Mouse (Mus musculus) T-helper 17 cell (primary cell): ENCODE data around the gene Mapk8ip1.

Experiments
- in situ Hi-C, 2 experiments: fragments of 300-600 bp; cut with MboI, MseI; formaldehyde crosslinking; loops; 1 replicate in 1 of 2; 2 replicates in 1 of 2; pipeline ENCODE4 v1.15.1; 2025; ENCODE audit warnings: high pct_unique_total_duplicates in 2 of 2

Mapk8ip1 gene

GRCm38 (mm10) chr2:92391703-92392317 is 9.3 kb downstream of the Mapk8ip1 start:
- in situ Hi-C loops = no loop called here

GRCm38 (mm10) chr2:92391116-92391515 is 9.9 kb downstream of the Mapk8ip1 start:
- in situ Hi-C loops = no loop called here

- in situ Hi-C loops = no loop called here
These were observed 10.7 kb downstream of the Mapk8ip1 start for GRCm38 (mm10) chr2:92390206-92390930.

- in situ Hi-C loops = loop anchor here in 1 of 2 experiments (10.0 kb wide), 1 partner anchor 775 kb away; no protein-coding TSS in a partner anchor
These were observed 11.4 kb downstream of the Mapk8ip1 start for GRCm38 (mm10) chr2:92389645-92390044.

GRCm38 (mm10) chr2:92388891-92389641 is 12.0 kb downstream of the Mapk8ip1 start:
- in situ Hi-C loops = loop anchor here in 1 of 2 experiments (10.0 kb wide), 1 partner anchor 776 kb away; no protein-coding TSS in a partner anchor

- in situ Hi-C loops = loop anchor here in 1 of 2 experiments (10.0 kb wide), 1 partner anchor 777 kb away; no protein-coding TSS in a partner anchor
These were observed 13.0 kb downstream of the Mapk8ip1 start for GRCm38 (mm10) chr2:92388081-92388517.

- in situ Hi-C loops = loop anchor here in 1 of 2 experiments (10.0 kb wide), 1 partner anchor 777 kb away; no protein-coding TSS in a partner anchor
These were observed 13.4 kb downstream of the Mapk8ip1 start for GRCm38 (mm10) chr2:92387646-92388045.

- in situ Hi-C loops = loop anchor here in 1 of 2 experiments (10.0 kb wide), 1 partner anchor 778 kb away; no protein-coding TSS in a partner anchor
These were observed 14.1 kb downstream of the Mapk8ip1 start for GRCm38 (mm10) chr2:92386821-92387570.

GRCm38 (mm10) chr2:92385113-92386051 is 15.7 kb downstream of the Mapk8ip1 start:
- in situ Hi-C loops = loop anchor here in 1 of 2 experiments (10.0 kb wide), 1 partner anchor 779 kb away; no protein-coding TSS in a partner anchor

GRCm38 (mm10) chr2:92384101-92384500 is 17.0 kb downstream of the Mapk8ip1 start:
- in situ Hi-C loops = loop anchor here in 1 of 2 experiments (10.0 kb wide), 1 partner anchor 781 kb away; no protein-coding TSS in a partner anchor

- in situ Hi-C loops = loop anchor here in 1 of 2 experiments (10.0 kb wide), 1 partner anchor 782 kb away; no protein-coding TSS in a partner anchor
These were observed 18.3 kb downstream of the Mapk8ip1 start for GRCm38 (mm10) chr2:92382759-92383158.

GRCm38 (mm10) chr2:92381901-92382588 is 19.0 kb downstream of the Mapk8ip1 start, which contains the start of gene 1700029I15Rik:
Gene 1700029I15Rik, plus strand, starts transcription at chr2:92382538.
- in situ Hi-C loops = loop anchor here in 1 of 2 experiments (10.0 kb wide), 1 partner anchor 783 kb away; no protein-coding TSS in a partner anchor

- in situ Hi-C loops = loop anchor here in 1 of 2 experiments (10.0 kb wide), 1 partner anchor 784 kb away; no protein-coding TSS in a partner anchor
These were observed 19.9 kb downstream of the Mapk8ip1 start for GRCm38 (mm10) chr2:92381161-92381560.

- in situ Hi-C loops = loop anchor here in 1 of 2 experiments (10.0 kb wide), 1 partner anchor 784 kb away; no protein-coding TSS in a partner anchor
These were observed 20.5 kb downstream of the Mapk8ip1 start for GRCm38 (mm10) chr2:92380495-92381050.

GRCm38 (mm10) chr2:92379783-92380494 is 21.1 kb downstream of the Mapk8ip1 start:
- in situ Hi-C loops = loop anchor here (10.0 kb wide), 2 partner anchors 55 to 785 kb away; partner anchors contain the start of gene Cry2 (in 1 of the 2)

GRCm38 (mm10) chr2:92377320-92377719 is 23.7 kb downstream of the Mapk8ip1 start:
- in situ Hi-C loops = loop anchor here in 1 of 2 experiments (10.0 kb wide), 1 partner anchor 57 kb away; the partner anchor contains the start of gene Cry2

- in situ Hi-C loops = loop anchor here in 1 of 2 experiments (10.0 kb wide), 1 partner anchor 59 kb away; the partner anchor contains the start of gene Cry2
These were observed 24.8 kb downstream of the Mapk8ip1 start for GRCm38 (mm10) chr2:92376300-92376699.
